In genomic region chr5:140855909-140856530, GRCm38 (mm10) we compare ENCODE assay signal across 23 mouse cellular contexts. TPM values are rescaled to one million over a fixed set of nuclear protein-coding genes. Genes with fewer than 3 reads are reported as not detected.
DNase-seq lines count a peak whose midpoint lies in the region; ATAC-seq lines count a peak whose summit lies in the region.
"Had no signal": no experiment of that assay in that cellular context is flagged by ENCODE, and none has a peak within 500 bp of the region (broad histone marks: within the 10 kb centered on the region; RNA-seq: fewer than 3 reads in every experiment).

No protein-coding gene starts in this region.

- 77% methylated on average over 11 of the region's 11 CpGs for WGBS in heart, embryonic 15.5 days
- 13% methylated on average over 11 of the region's 11 CpGs for WGBS in neural tube, embryonic 12.5 days

- 0 out of 2 replicates have a peak, but pooled peaks cover 6% of the 10 kb centered on the region for H3K27me3 ChIP-seq in heart, embryonic 15.5 days
- H3K27me3 ChIP-seq in neural tube, embryonic 12.5 days (replicated peaks): no peaks in the 10 kb centered on the region
- H3K27me3 ChIP-seq: CH12.LX; embryonic facial prominence, embryonic 12.5 days; heart, embryonic 12.5 days had no signal

- 0 out of 2 replicates have a peak, but pooled peaks have one; percentile 28 for ATAC-seq in heart, embryonic 15.5 days (replicated peaks; ENCODE audit: insufficient number of reproducible peaks, insufficient read depth, low FRiP score, low read depth)
- ATAC-seq in neural tube, embryonic 12.5 days (ENCODE audit: low FRiP score, low read depth): peak; percentile 76
- ATAC-seq: intestine, embryonic 16.5 days; liver, postnatal 0 days had no signal

- DNase-seq in heart, postnatal 36 days: no peak
- DNase-seq in urinary bladder, adult 2 months (ENCODE audit: low spot score): peak; percentile 13
- DNase-seq in urinary bladder, postnatal 4 days (ENCODE audit: low spot score in 2 of 2): no peak
- DNase-seq in layer of hippocampus, adult 8-10 months (ENCODE audit: low spot score in 2 of 2): no peak
- DNase-seq in MN1 (ENCODE audit: low spot score): no peak
- DNase-seq: adrenal gland, postnatal 25 days; cerebellum, adult 11-12 months; cerebellum, postnatal 36 days; gastrocnemius, postnatal 10 days; heart, adult 11 months; kidney, postnatal 10 days; liver, postnatal 0 days; lung, postnatal 14 days; right cerebral cortex, adult 18-20 months; thymus, postnatal 25 days had no signal

- H3K9ac ChIP-seq in heart, embryonic 15.5 days: no peak overlapping the region
- H3K9ac ChIP-seq in neural tube, embryonic 12.5 days: no peak overlapping the region
- H3K9ac ChIP-seq: embryonic facial prominence, embryonic 12.5 days; heart, embryonic 12.5 days; hindbrain, embryonic 14.5 days; liver, postnatal 0 days had no signal

- H3K4me3 ChIP-seq in heart, embryonic 15.5 days: no peak overlapping the region
- no peak overlapping the region for H3K4me3 ChIP-seq in neural tube, embryonic 12.5 days
- H3K4me3 ChIP-seq: embryonic facial prominence, embryonic 12.5 days; erythroblast, embryonic 14.5 days; heart, embryonic 12.5 days had no signal

- H3K36me3 ChIP-seq in heart, embryonic 15.5 days: no peaks in the 10 kb centered on the region
- no peaks in the 10 kb centered on the region for H3K36me3 ChIP-seq in neural tube, embryonic 12.5 days
- H3K36me3 ChIP-seq: embryonic facial prominence, embryonic 12.5 days; heart, embryonic 12.5 days had no signal

- H3K4me2 ChIP-seq in heart, embryonic 15.5 days: no peak overlapping the region
- no peak overlapping the region for H3K4me2 ChIP-seq in neural tube, embryonic 12.5 days (replicated peaks)
- H3K4me2 ChIP-seq: embryonic facial prominence, embryonic 12.5 days; heart, embryonic 12.5 days; hindbrain, embryonic 14.5 days had no signal

- no peaks in the 10 kb centered on the region for H3K4me1 ChIP-seq in heart, embryonic 15.5 days (replicated peaks)
- H3K4me1 ChIP-seq in neural tube, embryonic 12.5 days: peaks cover 28% of the 10 kb centered on the region
- H3K4me1 ChIP-seq: embryonic facial prominence, embryonic 12.5 days; heart, embryonic 12.5 days had no signal

- intact Hi-C loops in heart, postnatal 36 days (cut with DNase I): loop anchor here (10.0 kb wide), 1 partner anchor 219 kb away; no protein-coding TSS in a partner anchor

- peaks cover 4% of the 10 kb centered on the region; the same call in 1 of the 2 replicates for H3K9me3 ChIP-seq in heart, embryonic 15.5 days (replicated peaks)
- H3K9me3 ChIP-seq in neural tube, embryonic 12.5 days: peaks cover 7% of the 10 kb centered on the region
- H3K9me3 ChIP-seq: embryonic facial prominence, embryonic 12.5 days; heart, embryonic 12.5 days had no signal

- H3K27ac ChIP-seq in heart, embryonic 15.5 days: no peak overlapping the region
- peak overlapping the region; percentile 59 for H3K27ac ChIP-seq in neural tube, embryonic 12.5 days
- H3K27ac ChIP-seq: embryonic facial prominence, embryonic 12.5 days; hindbrain, embryonic 14.5 days had no signal

RNA-seq across cellular contexts. Expression of gene Gna12, which starts 25.8 kb away (rescaled TPM):
- 37.9 and 53.4 TPM in 2 replicates for polyA plus RNA-seq in heart, embryonic 15.5 days (2015; fragmentation: Nextera tagmentation; extraction: Ambion mirVana)
- 100 to 1,000 TPM; 109 to 114 TPM for total RNA-seq in heart, postnatal 36 days (2021)
- 46.5 and 67.5 TPM in 2 replicates for polyA plus RNA-seq in urinary bladder, adult 2 months (2012; rRNA removed)
- 77.6 and 85.3 TPM in 2 replicates for polyA plus RNA-seq in neural tube, embryonic 12.5 days (2016; fragmentation: Nextera tagmentation; extraction: Ambion mirVana)
- 100 to 1,000 TPM in 1 of 4 experiments, 10 to 100 TPM in 3; 84.5 to 102 (median 90.0) TPM for total RNA-seq in layer of hippocampus, adult 8-10 months (2022)
